Mouse (Mus musculus) intestine, embryonic 16.5 days (tissue): ENCODE measurements at regions not wholly inside any gene's neighbourhood (a gene's known extent, or its start where the extent isn't known, plus 50 kb on each side); places are given as distances from the start of the nearest gene placed in this dataset.
A peak's percentile ranks its signal among the peaks of the same experiment; 100 is the strongest.

Source experiments
- ATAC-seq: fragments of 200-750 bp; cut with Nextera tagmentation; 2 replicates; pipeline ENCODE4 v1.8.0; 2017; ENCODE audit warnings: moderate TSS enrichment, moderate library complexity
- H3K27ac ChIP-seq: fragments of 300-500 bp; sonication (generic); 2 replicates; pipeline ENCODE4 v1.5.1; 2014; ENCODE audit warnings: mild to moderate bottlenecking, low read length
- H3K27me3 ChIP-seq: fragments of 300-500 bp; sonication (generic); replicated peaks from 2 replicates; pipeline ENCODE4 v1.6.1; 2014; ENCODE audit warnings: low read length, control low read depth, mixed read lengths; ENCODE audit not compliant: control insufficient read depth, insufficient read depth
- H3K36me3 ChIP-seq: fragments of 300-500 bp; sonication (generic); 2 replicates; pipeline ENCODE4 v1.6.1; 2014; ENCODE audit warnings: low read length, control low read depth; ENCODE audit not compliant: control insufficient read depth, insufficient read depth
- H3K4me1 ChIP-seq: fragments of 300-500 bp; sonication (generic); 2 replicates; pipeline ENCODE4 v1.6.1; 2014; ENCODE audit warnings: low read length, control low read depth, mixed read lengths; ENCODE audit not compliant: control insufficient read depth, insufficient read depth
- H3K4me2 ChIP-seq: fragments of 300-500 bp; sonication (generic); 2 replicates; pipeline ENCODE4 v1.6.1; 2014; ENCODE audit warnings: low read depth, low read length, control low read depth
- H3K4me3 ChIP-seq: fragments of 300-500 bp; sonication (generic); 2 replicates; pipeline ENCODE4 v1.5.1; 2014; ENCODE audit warnings: mild to moderate bottlenecking, low read length
- H3K9ac ChIP-seq: fragments of 300-500 bp; sonication (generic); 2 replicates; pipeline ENCODE4 v1.6.1; 2014; ENCODE audit warnings: low read depth, low read length
- H3K9me3 ChIP-seq: fragments of 300-500 bp; sonication (generic); 2 replicates; pipeline ENCODE4 v1.6.1; 2016; ENCODE audit warnings: low read length, control low read depth; ENCODE audit not compliant: control insufficient read depth
- WGBS: fragments of 180-500 bp; shearing (Covaris S2); extraction: QIAGEN DNeasy Blood & Tissue Kit; methylation state at CpG from one replicate; pipeline ENCODE4 v1.1.7; 2014; 5-methylcytosine and 5-hydroxymethylcytosine counted together

DNA sequence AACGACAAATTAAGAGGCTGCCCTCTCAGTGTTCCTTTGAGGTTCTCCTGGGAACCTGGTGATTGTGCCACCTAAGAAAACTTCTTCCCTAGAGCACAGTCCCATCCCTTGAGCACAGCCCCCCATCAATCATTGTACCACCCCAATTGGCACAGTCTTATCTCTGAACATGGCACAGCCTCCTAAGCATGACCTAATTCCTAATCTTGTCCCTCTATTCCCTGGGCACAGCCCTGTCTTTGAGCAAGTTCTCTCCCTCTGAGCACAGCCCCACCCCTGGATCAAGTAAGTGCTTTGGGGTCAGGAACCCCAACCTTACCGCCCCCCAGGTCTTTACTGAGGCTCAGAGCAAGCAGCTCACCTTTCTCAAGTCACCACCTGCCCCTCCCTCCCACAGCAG lies 173.6 kb upstream of the Irx3 start:
- ATAC-seq, result no peak
- H3K4me1 ChIP-seq, result no peaks in the 10 kb centered on the region
- H3K9ac ChIP-seq, result no peak overlapping the region
- H3K27ac ChIP-seq, result no peak overlapping the region
- 82% methylated on average over 2 of the region's 2 CpGs for WGBS
- no peak overlapping the region for H3K4me3 ChIP-seq
- no peaks in the 10 kb centered on the region for H3K9me3 ChIP-seq
- H3K27me3 ChIP-seq, result 0 out of 2 replicates have a peak, but pooled peaks cover 2% of the 10 kb centered on the region
- H3K36me3 ChIP-seq, result no peaks in the 10 kb centered on the region
- H3K4me2 ChIP-seq, result no peak overlapping the region

DNA sequence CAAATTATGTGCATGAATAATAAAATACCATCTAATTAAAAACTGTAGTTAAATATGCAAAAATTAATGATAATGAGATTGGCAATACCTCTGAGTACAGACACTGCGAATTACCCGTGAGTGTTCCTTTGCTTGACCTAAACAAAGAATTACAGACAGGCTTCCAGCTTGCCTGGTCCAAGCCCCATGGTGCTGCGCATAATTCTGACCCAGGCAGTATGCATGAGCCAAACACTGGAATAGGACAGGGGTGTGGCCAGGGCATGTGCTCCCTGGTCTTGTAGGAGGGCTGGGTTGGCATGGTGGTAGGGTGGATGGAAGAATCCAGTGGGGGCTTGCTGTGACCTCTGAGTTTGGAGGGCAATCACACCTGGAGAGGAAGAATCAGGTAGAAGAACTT lies 172.8 kb upstream of the Irx3 start:
- Histone ChIP-seq H3K9ac (no peak overlapping the region), H3K4me3 (no peak overlapping the region), H3K27ac (no peak overlapping the region), H3K4me1 (no peaks in the 10 kb centered on the region), H3K9me3 (no peaks in the 10 kb centered on the region), H3K27me3 (0 out of 2 replicates have a peak, but pooled peaks cover 2% of the 10 kb centered on the region), H3K4me2 (no peak overlapping the region), H3K36me3 (no peaks in the 10 kb centered on the region)
- no peak for ATAC-seq
- WGBS, result 80% methylated on average over 3 of the region's 3 CpGs

DNA sequence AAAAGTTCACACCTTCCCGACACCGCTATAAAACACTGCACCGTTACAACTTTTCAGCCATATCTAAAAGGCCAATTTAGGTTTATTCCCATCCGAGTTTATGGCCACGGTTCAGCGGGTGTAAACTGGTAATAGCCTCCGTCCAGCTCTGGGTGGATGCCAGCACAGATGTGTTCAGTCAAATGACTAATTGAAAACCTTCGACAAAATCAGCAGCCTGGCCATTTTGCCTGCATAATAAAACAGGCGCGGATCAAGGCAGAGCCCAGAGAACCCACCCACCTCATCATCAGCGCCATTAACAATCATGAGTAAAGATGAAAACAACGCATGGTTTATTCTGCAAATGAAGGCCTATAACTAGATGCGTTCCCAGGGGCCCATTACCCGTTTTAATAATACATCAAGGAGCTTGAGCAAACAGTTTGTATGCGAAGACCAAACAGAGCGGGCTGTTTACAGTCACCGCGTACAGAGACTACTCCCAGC lies 172.1 kb upstream of the Irx3 start:
- 0 out of 2 replicates have a peak, but pooled peaks cover 2% of the 10 kb centered on the region for H3K27me3 ChIP-seq
- H3K4me2 ChIP-seq, result no peak overlapping the region
- WGBS, result 44% methylated on average over 18 of the region's 18 CpGs
- no peaks in the 10 kb centered on the region for H3K4me1 ChIP-seq
- no peak overlapping the region for H3K27ac ChIP-seq
- H3K4me3 ChIP-seq, result no peak overlapping the region
- no peak for ATAC-seq
- H3K36me3 ChIP-seq, result no peaks in the 10 kb centered on the region
- H3K9ac ChIP-seq, result no peak overlapping the region
- no peaks in the 10 kb centered on the region for H3K9me3 ChIP-seq

DNA sequence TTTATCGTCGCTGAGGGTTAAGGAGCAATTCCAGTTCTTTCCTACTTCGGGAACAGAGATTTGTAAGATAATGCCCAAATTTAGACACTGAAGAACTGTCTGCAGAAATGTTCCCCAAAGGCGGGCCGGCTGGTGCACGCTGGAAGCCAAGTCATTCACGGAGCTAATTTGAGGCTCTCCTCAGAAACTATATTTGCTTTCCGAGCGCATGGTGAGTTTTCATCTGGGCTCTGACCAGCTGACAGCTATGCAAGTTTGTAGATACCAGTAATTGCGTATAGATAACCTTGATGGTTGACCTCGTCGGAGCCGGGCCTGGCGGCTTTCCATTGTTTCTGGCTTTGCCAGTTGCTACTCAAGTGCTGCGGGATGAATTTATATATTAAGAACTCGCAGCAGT lies 165.5 kb upstream of the Irx3 start:
- ATAC-seq, result no peak
- no peak overlapping the region for H3K27ac ChIP-seq
- H3K9ac ChIP-seq, result no peak overlapping the region
- H3K4me2 ChIP-seq, result peak overlapping the region; percentile 43; the same call in 1 of the 2 replicates
- H3K4me1 ChIP-seq, result peaks cover 9% of the 10 kb centered on the region
- peaks cover 6% of the 10 kb centered on the region; the same call in 1 of the 2 replicates for H3K27me3 ChIP-seq
- H3K36me3 ChIP-seq, result no peaks in the 10 kb centered on the region
- no peak overlapping the region; the same call in 1 of the 2 replicates for H3K4me3 ChIP-seq
- no peaks in the 10 kb centered on the region for H3K9me3 ChIP-seq
- 27% methylated on average over 16 of the region's 16 CpGs for WGBS

DNA sequence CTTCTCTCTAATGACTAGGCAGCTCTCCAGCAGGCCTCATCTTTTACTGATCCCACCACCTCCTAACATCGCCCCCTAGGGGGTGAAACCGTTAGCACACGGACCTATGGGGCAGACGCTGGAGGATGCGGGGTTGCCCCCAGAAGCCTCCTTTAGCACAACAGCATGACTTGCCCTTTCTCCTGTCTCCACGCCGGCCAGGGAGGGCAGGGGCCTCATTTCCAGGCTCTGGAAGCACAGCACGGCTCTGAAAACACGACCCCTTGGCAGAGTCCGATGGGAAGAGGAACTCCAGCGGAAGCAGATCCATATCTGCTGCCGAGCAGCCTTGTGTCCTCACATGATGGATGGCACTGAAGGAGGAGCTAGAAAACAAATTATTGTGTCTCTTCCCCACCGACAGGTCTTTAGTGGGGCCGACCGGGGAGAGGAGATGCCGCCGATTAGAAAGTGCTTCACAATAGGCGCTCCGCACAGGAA lies 165.1 kb upstream of the Irx3 start:
- no peak overlapping the region for H3K27ac ChIP-seq
- H3K27me3 ChIP-seq, result peaks cover 6% of the 10 kb centered on the region; the same call in 1 of the 2 replicates
- peak overlapping the region; percentile 28 for H3K4me3 ChIP-seq
- peak overlapping the region; percentile 43 for H3K4me2 ChIP-seq
- no peaks in the 10 kb centered on the region for H3K9me3 ChIP-seq
- ATAC-seq, result no peak
- peak overlapping the region; percentile 46 for H3K9ac ChIP-seq
- H3K36me3 ChIP-seq, result no peaks in the 10 kb centered on the region
- 24% methylated on average over 19 of the region's 19 CpGs for WGBS
- H3K4me1 ChIP-seq, result peaks cover 9% of the 10 kb centered on the region

DNA sequence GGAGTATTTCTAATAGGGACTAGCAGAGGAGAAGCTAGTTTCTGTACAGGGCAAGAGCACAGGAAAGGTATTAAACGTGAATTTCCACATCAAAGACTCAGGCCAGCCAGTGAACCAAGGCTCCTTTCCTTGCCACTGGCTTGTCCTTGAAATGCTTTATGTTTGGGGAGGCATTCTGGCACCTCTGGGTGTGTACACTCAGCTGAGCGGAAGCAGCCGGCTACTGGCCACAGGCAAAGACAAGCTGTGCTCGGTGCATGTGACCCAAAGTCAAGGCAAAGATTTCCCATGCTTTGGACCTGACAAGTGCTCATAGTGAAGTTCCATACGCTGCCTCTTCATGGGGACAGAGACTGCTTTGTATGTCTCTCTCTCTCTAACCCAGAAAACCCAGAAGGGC lies 159.8 kb upstream of the Irx3 start:
- Histone ChIP-seq H3K36me3 (no peaks in the 10 kb centered on the region), H3K4me3 (no peak overlapping the region), H3K4me2 (no peak overlapping the region), H3K9me3 (no peaks in the 10 kb centered on the region), H3K27me3 (no peaks in the 10 kb centered on the region), H3K9ac (no peak overlapping the region), H3K4me1 (no peaks in the 10 kb centered on the region), H3K27ac (no peak overlapping the region)
- no peak for ATAC-seq
- WGBS, result 81% methylated on average over 5 of the region's 5 CpGs

DNA sequence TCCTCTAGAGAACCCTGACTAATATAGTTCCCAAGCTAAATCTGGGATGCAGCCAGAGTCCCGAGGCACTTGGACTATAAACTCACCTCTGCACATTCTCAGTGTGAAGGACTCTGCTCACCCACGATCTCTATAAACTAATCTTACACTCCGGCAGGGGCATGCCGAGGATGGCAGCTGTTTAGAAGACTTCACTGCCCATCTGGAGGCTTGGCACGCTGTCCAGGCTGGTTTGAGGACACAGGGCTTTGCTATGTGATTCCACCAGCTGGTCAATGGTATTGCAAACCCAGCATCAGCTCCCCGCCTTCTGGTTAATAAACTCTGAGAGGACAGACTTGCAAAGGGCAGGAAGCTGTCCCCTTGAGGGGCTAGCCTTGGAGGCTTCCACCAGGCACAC lies 153.3 kb upstream of the Irx3 start:
- no peak for ATAC-seq
- no peaks in the 10 kb centered on the region for H3K36me3 ChIP-seq
- H3K27me3 ChIP-seq, result no peaks in the 10 kb centered on the region
- WGBS, result 61% methylated on average over 6 of the region's 6 CpGs
- H3K4me2 ChIP-seq, result no peak overlapping the region
- no peak overlapping the region for H3K27ac ChIP-seq
- no peaks in the 10 kb centered on the region for H3K4me1 ChIP-seq
- H3K4me3 ChIP-seq, result no peak overlapping the region
- no peaks in the 10 kb centered on the region for H3K9me3 ChIP-seq
- no peak overlapping the region for H3K9ac ChIP-seq

DNA sequence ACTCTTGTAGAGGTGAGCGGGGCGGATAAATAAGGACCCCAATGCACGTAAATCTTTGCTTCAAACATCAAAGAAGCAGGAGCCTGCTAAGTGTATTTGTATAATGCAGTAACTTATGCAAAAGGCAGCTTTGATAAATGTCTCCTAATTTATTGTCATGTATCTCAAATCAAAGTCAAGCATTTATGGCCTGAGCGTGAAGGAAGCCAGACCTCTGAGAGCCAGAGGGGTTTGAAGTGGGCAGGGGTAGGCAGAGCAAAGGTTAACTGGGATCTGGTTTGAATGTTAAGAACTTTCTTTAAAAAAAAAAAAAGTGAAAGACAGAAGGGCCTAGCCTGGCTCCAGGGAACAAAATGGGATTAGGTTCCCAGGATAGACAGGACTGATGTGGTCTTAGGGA lies 151.1 kb upstream of the Irx3 start:
- Histone ChIP-seq H3K4me2 (no peak overlapping the region), H3K27ac (no peak overlapping the region), H3K27me3 (no peaks in the 10 kb centered on the region), H3K9ac (no peak overlapping the region), H3K36me3 (no peaks in the 10 kb centered on the region), H3K9me3 (no peaks in the 10 kb centered on the region), H3K4me3 (no peak overlapping the region), H3K4me1 (no peaks in the 10 kb centered on the region)
- WGBS, result 63% methylated on average over 4 of the region's 4 CpGs
- ATAC-seq, result no peak

DNA sequence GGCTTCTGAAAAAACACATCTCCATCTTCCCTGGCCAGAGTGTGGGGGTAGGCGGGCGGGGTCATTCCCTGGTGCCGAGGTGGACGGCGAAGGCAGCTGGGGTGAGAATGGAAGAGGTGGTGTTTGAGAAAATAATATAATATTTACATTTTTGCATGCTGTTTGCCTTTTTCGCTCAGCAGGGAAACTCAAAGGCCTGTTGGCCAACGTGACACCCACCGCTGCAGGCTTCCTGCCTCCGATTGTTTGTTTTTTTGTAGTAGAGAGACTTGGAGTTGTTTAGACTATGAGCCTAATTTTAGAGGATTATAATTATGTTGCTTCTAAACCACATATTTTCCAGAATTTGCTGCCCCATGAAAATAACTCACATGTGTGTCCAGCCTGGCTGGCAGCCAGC lies 147.2 kb upstream of the Irx3 start:
- H3K9ac ChIP-seq, result no peak overlapping the region
- no peaks in the 10 kb centered on the region for H3K9me3 ChIP-seq
- 59% methylated on average over 9 of the region's 9 CpGs for WGBS
- no peak for ATAC-seq
- H3K27ac ChIP-seq, result no peak overlapping the region
- H3K4me3 ChIP-seq, result no peak overlapping the region
- H3K27me3 ChIP-seq, result no peaks in the 10 kb centered on the region
- H3K4me2 ChIP-seq, result no peak overlapping the region
- no peaks in the 10 kb centered on the region for H3K36me3 ChIP-seq
- no peaks in the 10 kb centered on the region for H3K4me1 ChIP-seq
